Mouse (Mus musculus) adrenal gland, adult 10 weeks (tissue): ENCODE measurements around the gene Mogat1. TPM values are rescaled to one million over a fixed set of nuclear protein-coding genes. Genes with fewer than 3 reads are reported as not detected.

Experiments
- polyA plus RNA-seq: library from polyadenylated mRNA; stranded (reverse); fragments of 350-450 nt; fragmentation: Illumina TruSeq; extraction: RNeasy Lipid Tissue Mini Kit (QIAGEN cat#74804); gene quantifications from one replicate; pipeline ENCODE4 v1.2.3, GENCODE M21; 2014; ENCODE audit warnings: low read depth, low replicate concordance

Gene Mogat1
- 3.3 TPM for polyA plus RNA-seq

DNA sequence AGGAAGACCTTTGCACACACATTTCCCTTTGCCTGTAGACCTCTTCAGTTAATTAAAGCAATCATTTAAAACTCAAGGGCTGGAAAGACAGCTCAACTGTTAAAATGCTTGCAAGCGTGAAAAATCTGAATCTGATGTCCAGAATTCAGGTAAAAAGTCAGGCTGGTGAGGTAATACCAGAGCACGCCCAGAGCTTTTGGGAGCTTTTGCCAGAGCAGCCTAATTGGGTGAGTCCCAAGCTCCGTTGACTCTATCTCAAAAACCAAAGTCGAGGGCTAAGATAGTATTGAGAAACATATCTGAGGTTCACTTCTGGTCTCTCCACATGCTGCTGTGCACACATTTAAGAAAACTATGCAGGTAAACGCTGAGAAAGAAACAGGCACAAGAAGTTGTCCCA, at the start of gene Mogat1:
Gene Mogat1, plus strand, starts transcription at position 130 of the 400 bp plus-strand sequence.

DNA sequence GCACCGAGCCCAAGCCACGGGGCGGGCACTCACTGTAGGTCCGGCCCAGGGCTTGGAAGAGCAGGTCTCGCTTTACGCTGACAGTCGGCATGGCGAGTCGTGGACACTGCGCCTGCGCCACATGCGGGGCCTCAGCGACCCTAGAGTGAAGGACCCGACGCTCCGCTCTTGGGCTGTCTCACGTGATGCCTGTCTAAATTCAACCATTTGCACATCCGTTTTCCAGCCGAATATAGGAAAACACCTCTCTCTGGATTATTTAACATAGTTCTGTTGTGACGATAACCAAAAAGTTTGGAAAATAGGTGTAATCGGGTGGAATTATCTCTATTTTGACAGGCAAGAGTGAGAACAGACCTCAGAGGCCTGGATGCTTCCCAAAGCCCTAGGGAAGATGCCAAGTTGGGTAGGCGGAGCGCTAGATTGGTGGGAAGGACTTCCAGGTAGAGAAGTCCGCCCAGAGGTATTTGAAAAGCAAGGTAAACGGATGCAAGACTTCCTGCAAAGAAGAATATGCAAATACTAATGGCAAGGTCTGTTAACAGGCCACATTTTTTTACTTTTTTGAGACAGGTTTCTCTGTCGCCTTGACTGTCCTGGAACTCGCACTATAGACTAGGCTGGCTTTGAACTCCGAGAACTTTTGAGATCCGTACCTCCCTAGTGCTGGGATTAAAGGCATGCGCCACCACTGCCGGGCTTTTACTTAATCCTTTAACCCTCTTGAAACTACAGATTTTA, 21.9 kb upstream of the Mogat1 start, which contains the start of gene Farsb:
Gene Farsb, minus strand, starts transcription at position 146 of the 741 bp plus-strand sequence.

DNA sequence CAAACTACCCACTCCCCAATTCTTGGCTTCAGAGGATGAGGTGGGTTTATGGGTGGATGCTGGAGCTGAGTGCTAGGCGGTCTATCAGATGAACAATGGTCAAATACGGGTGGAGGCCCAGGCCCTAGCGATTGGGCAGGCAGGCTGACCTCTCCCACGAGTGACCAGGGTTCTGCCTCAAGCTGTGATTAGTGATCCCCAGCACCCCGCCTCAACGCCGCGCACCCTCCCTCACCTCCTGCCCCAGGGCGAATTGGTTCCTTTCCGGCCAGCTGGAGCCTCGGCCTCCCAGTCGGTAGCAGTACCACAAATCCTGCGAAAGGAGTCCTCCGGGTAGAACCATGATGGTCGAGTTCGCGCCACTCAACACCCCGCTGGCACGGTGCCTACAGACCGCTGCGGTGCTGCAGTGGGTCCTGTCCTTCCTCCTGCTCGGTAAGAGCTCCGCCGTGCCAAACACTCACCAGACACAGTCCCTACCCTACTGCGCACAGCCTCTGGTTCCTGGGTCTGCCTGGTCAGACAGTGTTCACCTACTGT, 900 bp downstream of the Mogat1 start, which contains the start of gene BC035947:
Gene BC035947, minus strand, starts transcription at position 538 of the 540 bp plus-strand sequence.

Other genes with a start within 250 kb of the Mogat1 start
- 1.8 TPM for gene Sgpp2, start 200.6 kb upstream of the Mogat1 start, polyA plus RNA-seq
- gene Farsb, start 22.1 kb upstream of the Mogat1 start, polyA plus RNA-seq, result 293 TPM
- gene BC035947, start 1.2 kb downstream of the Mogat1 start, polyA plus RNA-seq, result 0.29 TPM
- 193 TPM for gene Acsl3, start 146.8 kb downstream of the Mogat1 start, polyA plus RNA-seq
- gene Utp14b, start 147.0 kb downstream of the Mogat1 start, polyA plus RNA-seq, result 3.8 TPM